Mouse (Mus musculus) heart, embryonic 14.5 days (tissue): ENCODE measurements around the gene Ctbp2. TPM values are rescaled to one million over a fixed set of nuclear protein-coding genes. Genes with fewer than 3 reads are reported as not detected.

Experiments
- ATAC-seq: fragments of 200-750 bp; cut with Nextera tagmentation; 2 replicates; pipeline ENCODE4 v1.8.0; 2017; ENCODE audit warnings: low read depth, moderate TSS enrichment; ENCODE audit not compliant: insufficient number of reproducible peaks, insufficient read depth, low FRiP score
- H3K27ac ChIP-seq, 2 experiments: fragments of 200-500 bp in 1 of 2; fragments of 300-500 bp in 1 of 2; sonication (generic) in 1 of 2; replicated peaks in 1 of 2; 2 replicates each; pipeline ENCODE4 v1.5.1; 2012 to 2014; ENCODE audit warnings: low read depth in 2 of 2, low read length in 2 of 2, control low read depth in 1 of 2, mild to moderate bottlenecking in 1 of 2, mixed read lengths in 1 of 2; ENCODE audit not compliant: control insufficient read depth in 1 of 2, insufficient read depth in 1 of 2
- H3K27me3 ChIP-seq: fragments of 300-500 bp; sonication (generic); 2 replicates; pipeline ENCODE4 v1.6.1; 2014; ENCODE audit warnings: mild to moderate bottlenecking, low read length, control low read depth; ENCODE audit not compliant: control insufficient read depth, insufficient read depth
- H3K36me3 ChIP-seq: fragments of 300-500 bp; sonication (generic); 2 replicates; pipeline ENCODE4 v1.6.1; 2014; ENCODE audit warnings: mild to moderate bottlenecking, control low read depth, low read length, mixed read lengths; ENCODE audit not compliant: control insufficient read depth, insufficient read depth
- H3K4me1 ChIP-seq, 2 experiments: fragments of 200-500 bp in 1 of 2; fragments of 300-500 bp in 1 of 2; sonication (generic) in 1 of 2; 2 replicates each; pipeline ENCODE4 v1.6.1; 2012 to 2014; ENCODE audit warnings: low read length in 2 of 2, control low read depth in 1 of 2, mixed read lengths in 1 of 2; ENCODE audit not compliant: control insufficient read depth in 2 of 2, insufficient read depth in 2 of 2
- H3K4me2 ChIP-seq: fragments of 300-500 bp; sonication (generic); 2 replicates; pipeline ENCODE4 v1.6.1; 2014; ENCODE audit warnings: mild to moderate bottlenecking, low read length
- H3K4me3 ChIP-seq, 2 experiments: fragments of 200-500 bp in 1 of 2; fragments of 300-500 bp in 1 of 2; sonication (generic) in 1 of 2; 2 replicates each; pipeline ENCODE4 v1.5.1; 2012 to 2014; ENCODE audit warnings: low read length in 2 of 2, mild to moderate bottlenecking in 2 of 2, control low read depth in 1 of 2, low read depth in 1 of 2, moderate library complexity in 1 of 2; ENCODE audit not compliant: control insufficient read depth in 1 of 2, insufficient read depth in 1 of 2
- H3K9ac ChIP-seq: fragments of 300-500 bp; sonication (generic); 2 replicates; pipeline ENCODE4 v1.6.1; 2014; ENCODE audit warnings: mild to moderate bottlenecking, low read length
- H3K9me3 ChIP-seq: fragments of 300-500 bp; sonication (generic); 2 replicates; pipeline ENCODE4 v1.6.1; 2016; ENCODE audit warnings: low read length, control low read depth; ENCODE audit not compliant: control insufficient read depth
- WGBS: fragments of 180-500 bp; shearing (Covaris S2); extraction: QIAGEN DNeasy Blood & Tissue Kit; methylation state at CpG from one replicate; pipeline ENCODE4 v1.1.7; 2014; 5-methylcytosine and 5-hydroxymethylcytosine counted together
- polyA plus RNA-seq: library from polyadenylated mRNA; unstranded; fragments of >200 nt; fragmentation: Nextera tagmentation; extraction: Ambion mirVana; gene quantifications from 2 replicates; pipeline ENCODE4 v1.2.1, GENCODE M21; 2014

The Ctbp2 gene
- polyA plus RNA-seq, 1 experiment from 2014 or later, result 54.3 TPM

DNA sequence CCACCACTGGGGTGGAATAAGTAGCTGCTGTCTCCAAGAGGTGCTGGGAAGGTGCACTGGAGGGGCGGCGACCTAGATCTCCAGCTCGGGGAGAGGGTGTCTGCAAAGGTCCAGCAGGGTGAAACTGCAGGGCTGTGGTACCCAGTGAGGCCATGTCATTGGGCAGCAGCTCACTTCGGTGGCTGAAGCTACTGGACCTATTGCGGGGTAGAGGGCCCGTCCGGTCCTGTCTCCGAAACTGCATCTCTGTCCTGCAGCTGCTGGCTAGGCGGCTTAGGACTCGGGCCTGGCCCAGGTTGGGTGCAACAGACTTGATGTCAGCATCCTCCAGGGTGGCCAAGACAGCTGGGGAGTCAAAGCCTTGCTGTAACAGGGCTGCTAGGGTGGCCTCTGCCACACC is 110.2 kb downstream of the Ctbp2 start:
- Histone ChIP-seq H3K27me3 (no peaks in the 10 kb centered on the region), H3K36me3 (peaks cover 10% of the 10 kb centered on the region), H3K9me3 (no peaks in the 10 kb centered on the region), H3K4me3 (no peak overlapping the region), H3K9ac (no peak overlapping the region), H3K27ac (no peak overlapping the region), H3K4me2 (no peak overlapping the region), H3K4me1 (peaks cover 45 to 76% of the 10 kb centered on the region in 2 experiments)
- ATAC-seq, result no peak
- 91% methylated on average over 10 of the region's 10 CpGs for WGBS

DNA sequence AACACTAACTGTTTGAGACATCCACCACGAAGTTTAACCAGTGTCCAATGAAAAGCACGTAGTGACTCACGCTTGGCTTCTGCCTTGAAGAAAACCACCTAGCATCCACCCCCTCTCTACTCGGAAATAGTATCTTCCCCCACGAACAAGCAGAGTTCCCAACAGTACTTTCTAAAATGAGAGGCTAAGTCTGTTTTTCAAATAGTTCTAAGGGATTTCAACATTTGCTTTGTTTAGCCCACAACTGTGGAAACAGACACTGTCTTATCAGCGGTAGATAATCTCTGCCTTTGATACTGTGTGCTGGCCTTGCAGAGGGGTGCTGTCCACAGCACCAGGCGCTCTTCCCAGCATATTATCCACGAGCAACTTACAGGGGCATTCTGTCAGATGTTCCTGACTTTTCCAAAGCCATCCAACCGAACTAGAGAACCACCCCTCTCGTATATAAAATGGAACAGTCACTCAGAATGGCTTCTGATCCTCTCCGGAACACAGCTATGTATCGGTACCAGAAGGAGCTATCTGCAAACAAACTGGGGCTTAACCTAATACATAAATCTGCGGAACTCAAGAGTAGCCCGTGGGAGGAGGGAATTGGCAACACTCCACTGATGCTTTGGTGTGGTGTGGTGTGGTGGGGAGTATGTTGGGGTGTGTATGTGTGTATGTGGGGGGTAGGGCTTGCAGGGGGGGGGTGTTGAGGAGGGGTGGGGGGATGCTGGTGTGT is 111.4 kb downstream of the Ctbp2 start:
- H3K36me3 ChIP-seq, result peaks cover 10% of the 10 kb centered on the region
- ATAC-seq, result no peak
- H3K9ac ChIP-seq, result no peak overlapping the region
- no peaks in the 10 kb centered on the region for H3K9me3 ChIP-seq
- H3K4me2 ChIP-seq, result peak overlapping the region; percentile 16; the same call in 1 of the 2 replicates
- no peak overlapping the region for H3K4me3 ChIP-seq
- no peaks in the 10 kb centered on the region for H3K27me3 ChIP-seq
- whole genome bisulfite sequencing, result 34% methylated on average over 14 of the region's 14 CpGs
- peaks cover 50 to 84% of the 10 kb centered on the region in 2 experiments for H3K4me1 ChIP-seq
- H3K27ac ChIP-seq, result peak overlapping the region in 1 of 2 experiments; percentile 75; a peak in 1 of 4 replicates

DNA sequence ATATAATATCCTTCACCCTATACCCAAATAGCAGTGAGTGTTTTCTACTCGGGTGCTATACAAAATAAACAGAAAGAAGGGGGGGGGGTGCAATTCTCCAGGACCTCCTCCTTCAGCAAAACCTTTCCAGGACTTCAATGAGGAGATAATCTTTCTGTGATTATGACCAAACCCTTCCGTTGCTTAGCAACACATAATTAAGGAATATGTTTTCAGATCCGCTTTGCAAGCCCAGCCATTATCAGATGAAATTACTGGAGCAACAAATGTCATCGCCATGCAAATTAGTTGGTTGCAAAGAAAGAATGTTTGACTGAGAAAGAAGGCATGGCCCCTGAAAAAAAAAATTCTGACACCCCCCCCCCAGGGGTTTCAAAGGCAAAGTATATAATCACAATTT is 112.5 kb downstream of the Ctbp2 start:
- Histone ChIP-seq H3K4me2 (peak overlapping the region; percentile 8), H3K4me3 (0 out of 4 replicates have a peak overlapping the region, but pooled peaks of 1 of the 2 experiments have one; percentile 2), H3K9ac (no peak overlapping the region), H3K27ac (peak overlapping the region; percentile 75 to 89), H3K9me3 (no peaks in the 10 kb centered on the region), H3K36me3 (peaks cover 10% of the 10 kb centered on the region), H3K27me3 (no peaks in the 10 kb centered on the region), H3K4me1 (peaks cover 60 to 93% of the 10 kb centered on the region in 2 experiments)
- 41% methylated on average over 4 of the region's 4 CpGs for WGBS
- ATAC-seq, result no peak

DNA sequence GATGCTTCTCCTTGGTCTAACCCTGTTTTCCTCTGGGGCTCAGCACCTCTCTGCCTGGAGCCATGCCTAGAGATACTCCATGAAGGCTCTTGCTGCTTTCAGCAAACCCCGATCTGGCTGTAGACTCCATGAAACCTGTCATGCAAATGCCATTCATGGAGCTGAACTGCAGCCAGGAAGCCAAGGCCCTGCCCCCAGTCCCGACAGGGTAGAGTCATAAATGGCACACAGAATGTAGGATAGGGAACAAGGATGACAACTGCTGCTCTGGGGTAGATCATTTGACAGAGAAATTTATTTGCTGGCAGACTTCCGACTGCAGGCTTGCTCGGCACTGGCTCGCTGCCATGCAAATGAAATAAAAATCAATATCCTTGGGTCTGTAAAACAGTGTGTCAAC is 113.0 kb downstream of the Ctbp2 start:
- peak; percentile 62 for ATAC-seq
- WGBS, result 14% methylated on average over 5 of the region's 5 CpGs
- Histone ChIP-seq H3K4me2 (peak overlapping the region; percentile 8), H3K36me3 (peaks cover 10% of the 10 kb centered on the region), H3K27ac (peak overlapping the region; percentile 75 to 89), H3K27me3 (no peaks in the 10 kb centered on the region), H3K4me3 (no peak overlapping the region), H3K9me3 (no peaks in the 10 kb centered on the region), H3K4me1 (peaks cover 60 to 90% of the 10 kb centered on the region in 2 experiments), H3K9ac (no peak overlapping the region)

DNA sequence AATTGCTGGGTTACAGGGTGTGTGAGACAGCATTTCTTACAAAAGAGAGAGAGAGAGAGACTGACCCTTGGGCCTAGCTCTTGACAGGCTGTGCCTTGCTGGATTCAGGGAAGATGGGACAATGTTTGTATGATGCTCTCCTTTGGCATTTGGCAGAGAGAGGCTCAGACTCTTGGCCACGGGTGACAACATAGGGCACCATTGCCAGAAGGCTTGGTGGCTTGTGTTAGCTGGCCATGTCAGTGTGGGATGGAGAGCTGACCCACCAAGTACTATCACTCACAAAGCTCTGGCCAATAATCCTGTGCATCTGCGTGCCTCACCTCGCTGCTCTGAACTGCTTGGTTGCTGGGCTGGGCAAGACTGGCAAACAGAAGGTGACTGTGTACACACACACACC is 113.7 kb downstream of the Ctbp2 start:
- Histone ChIP-seq H3K4me2 (peak overlapping the region; percentile 8), H3K27me3 (no peaks in the 10 kb centered on the region), H3K9ac (0 out of 2 replicates have a peak overlapping the region, but pooled peaks have one; percentile 4), H3K4me1 (peaks cover 59 to 83% of the 10 kb centered on the region in 2 experiments), H3K9me3 (no peaks in the 10 kb centered on the region), H3K27ac (peak overlapping the region; percentile 75 to 89), H3K4me3 (no peak overlapping the region), H3K36me3 (peaks cover 11% of the 10 kb centered on the region)
- ATAC-seq, result no peak
- WGBS, result 92% methylated on average over 3 of the region's 3 CpGs

DNA sequence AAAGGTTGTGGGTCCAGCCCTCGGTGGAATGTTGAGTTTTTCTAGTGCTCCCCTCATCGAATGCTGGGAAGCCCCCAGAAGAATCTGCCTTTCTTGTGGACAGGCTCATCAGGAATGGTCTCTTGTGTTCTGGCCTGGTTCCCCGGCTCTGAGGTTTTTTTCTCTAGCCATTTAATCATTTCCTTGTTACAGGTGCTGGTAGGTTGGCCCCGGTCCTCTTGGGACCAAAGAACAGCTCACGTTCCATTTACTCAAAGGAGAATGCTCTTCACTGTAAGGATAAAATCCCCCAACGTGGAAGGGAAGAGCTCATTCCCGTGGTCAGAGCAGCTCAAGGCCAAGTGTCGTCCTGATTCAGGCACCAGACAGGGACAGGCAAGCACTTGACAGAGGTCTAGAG is 114.5 kb downstream of the Ctbp2 start:
- no peak for ATAC-seq
- Histone ChIP-seq H3K9me3 (no peaks in the 10 kb centered on the region), H3K4me3 (no peak overlapping the region), H3K27ac (0 out of 4 replicates have a peak overlapping the region, but pooled peaks of 1 of the 2 experiments have one; percentile 75), H3K9ac (no peak overlapping the region), H3K36me3 (peaks cover 18% of the 10 kb centered on the region), H3K27me3 (no peaks in the 10 kb centered on the region), H3K4me1 (peaks cover 51 to 76% of the 10 kb centered on the region in 2 experiments), H3K4me2 (no peak overlapping the region)
- WGBS, result 71% methylated on average over 8 of the region's 8 CpGs

DNA sequence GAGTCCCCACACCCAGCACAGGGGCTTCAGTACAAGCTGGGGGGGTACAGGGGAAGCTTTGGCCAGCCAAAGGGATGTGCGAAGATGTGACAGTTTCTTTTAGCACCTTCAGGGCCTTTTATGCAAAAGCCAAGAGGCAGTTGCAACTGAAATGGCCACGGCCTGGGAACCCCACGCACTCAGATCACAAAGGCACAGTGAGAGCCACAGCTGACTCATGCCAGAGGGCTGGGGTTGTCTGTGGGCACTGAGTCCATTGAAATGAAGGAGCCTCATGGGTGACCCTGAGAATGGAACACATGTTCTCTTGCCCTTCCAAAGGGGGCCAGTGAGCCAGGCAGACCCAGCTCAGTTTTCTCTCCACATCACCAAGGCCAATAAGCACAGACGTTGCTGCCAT is 115.5 kb downstream of the Ctbp2 start:
- Histone ChIP-seq H3K4me1 (peaks cover 44 to 75% of the 10 kb centered on the region in 2 experiments), H3K27me3 (no peaks in the 10 kb centered on the region), H3K27ac (no peak overlapping the region), H3K4me2 (no peak overlapping the region), H3K4me3 (no peak overlapping the region), H3K36me3 (peaks cover 22% of the 10 kb centered on the region), H3K9me3 (no peaks in the 10 kb centered on the region), H3K9ac (no peak overlapping the region)
- ATAC-seq, result no peak
- WGBS, result 89% methylated on average over 4 of the region's 4 CpGs
